Mouse (Mus musculus): ENCODE measurements around the gene Trim34a. TPM values are rescaled to one million over a fixed set of nuclear protein-coding genes. Genes with fewer than 3 reads are reported as not detected.
"Not testable (repeated sequence)": the region's sequence is repeated elsewhere in the genome, so short reads cannot be mapped to it uniquely, and the experiment has no call there.

Trim34a gene
- total RNA-seq (2021) = 1 to 10 TPM; 1.4 to 2.2 TPM

DNA sequence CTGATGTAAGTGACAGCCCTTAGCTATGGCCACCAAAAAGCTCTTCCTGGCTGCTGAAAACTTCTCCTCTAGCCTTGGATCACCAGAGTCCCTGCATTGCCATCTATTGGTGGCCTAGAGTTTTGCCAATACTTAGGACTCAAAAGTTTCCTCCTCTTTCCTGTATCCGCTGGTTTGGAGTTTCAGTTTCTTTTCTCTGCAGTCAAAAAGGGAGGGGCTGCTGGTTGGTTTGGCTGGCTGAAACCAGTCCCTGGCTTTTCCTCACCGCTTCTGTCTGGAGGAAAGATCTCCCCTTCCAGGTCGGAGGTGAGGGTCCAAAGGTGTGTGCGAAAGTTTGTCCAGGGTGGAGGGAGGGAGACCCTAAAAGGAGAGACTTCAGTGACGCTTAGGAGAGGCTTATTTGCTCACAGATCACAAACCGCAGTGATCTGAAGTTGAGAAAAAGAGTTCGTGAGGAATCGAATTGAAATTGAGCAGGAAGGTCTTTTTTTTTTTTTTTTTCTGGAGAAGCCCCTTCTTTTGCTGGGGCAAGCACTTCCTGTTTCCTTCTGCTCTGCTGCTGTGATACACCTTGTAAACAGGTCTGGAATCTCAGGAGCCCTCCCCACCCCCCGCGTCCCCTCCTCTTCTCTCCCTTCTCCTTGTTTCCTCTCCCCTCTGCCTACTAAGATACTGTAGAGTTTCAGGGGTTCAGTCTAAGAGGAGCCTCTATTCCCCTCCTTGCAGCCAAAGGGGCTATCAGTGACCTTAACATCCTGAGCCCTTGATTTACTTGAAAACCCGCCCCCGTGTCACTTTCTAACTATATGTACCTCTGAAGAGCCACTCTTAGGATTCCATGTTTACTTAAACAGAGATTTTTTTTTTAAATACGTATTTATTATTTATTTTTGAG lies at the start of gene Trim34a:
Gene Trim34a (plus strand): TSS at position 171 of the 895 bp plus-strand sequence.
- peak in 1 of 2 experiments; percentile 4 for DNase-seq

- DNase-seq = no peak
Measured at GRCm38 (mm10) chr7:104195885-104196284, 48.4 kb upstream of the Trim34a start, which contains the start of gene Olfr649. Gene Olfr649, minus strand, starts transcription at chr7:104195985.

DNA sequence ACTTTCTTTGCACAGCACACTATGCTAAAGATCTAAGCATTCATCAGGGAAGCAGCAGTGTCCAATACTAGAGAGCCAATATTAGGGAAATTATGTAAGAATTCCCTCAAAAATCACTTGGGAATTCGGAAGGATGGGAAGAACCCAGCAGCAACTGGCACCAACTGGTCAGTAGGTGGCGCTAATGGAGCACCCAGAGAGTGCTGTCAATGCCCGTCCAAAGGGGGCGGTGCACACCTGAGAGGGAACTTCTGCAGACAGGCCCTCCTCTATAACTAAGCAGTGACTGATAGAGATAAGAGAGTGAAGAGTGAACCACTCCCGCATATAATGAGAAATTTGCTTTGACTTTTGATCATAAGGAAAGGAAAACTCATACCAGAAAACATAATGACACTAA lies 44.4 kb upstream of the Trim34a start:
- peak in 1 of 2 experiments; percentile 33 for DNase-seq

- DNase-seq = no peak
Measured at GRCm38 (mm10) chr7:104206197-104206596, 38.1 kb upstream of the Trim34a start.

DNA sequence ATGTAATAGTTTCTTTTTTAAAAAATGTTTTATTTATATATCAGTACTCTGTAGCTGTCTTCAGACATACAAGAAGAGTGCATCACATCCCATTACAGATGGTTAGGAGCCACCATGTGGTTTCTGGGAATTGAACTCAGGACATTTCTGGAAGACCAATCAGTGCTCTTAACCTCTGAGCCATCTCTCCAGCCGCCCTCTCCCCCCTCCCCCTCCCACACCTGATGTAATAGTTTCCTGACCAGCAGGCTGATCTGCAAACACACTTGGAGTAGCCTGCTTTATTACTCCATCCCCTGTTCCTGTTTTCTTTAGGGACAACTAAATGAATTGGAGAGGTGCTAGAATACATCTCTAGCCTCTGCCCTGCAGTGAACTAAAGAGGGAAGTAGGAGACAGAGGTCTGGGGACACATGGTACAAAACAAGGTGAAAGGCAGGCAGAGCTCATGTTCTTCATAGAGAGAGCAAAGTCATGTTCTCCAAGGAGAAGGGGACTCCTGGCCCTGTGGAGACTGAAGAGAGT lies 28.2 kb upstream of the Trim34a start:
- no peak for DNase-seq

GRCm38 (mm10) chr7:104217881-104218280 lies 26.4 kb upstream of the Trim34a start:
- DNase-seq = no peak

GRCm38 (mm10) chr7:104218701-104219569 lies 25.3 kb upstream of the Trim34a start, which contains the start of gene Trim6:
Gene Trim6, plus strand, starts transcription at chr7:104218793.
- no peak for DNase-seq

GRCm38 (mm10) chr7:104231203-104231602 lies 13.1 kb upstream of the Trim34a start:
- no peak for DNase-seq

- no peak for DNase-seq
Measured at GRCm38 (mm10) chr7:104240857-104241256, 3.4 kb upstream of the Trim34a start.

GRCm38 (mm10) chr7:104243616-104244015 lies 641 bp upstream of the Trim34a start:
- no peak for DNase-seq

- not testable (repeated sequence) for DNase-seq
Measured at GRCm38 (mm10) chr7:104260380-104260779, 16.1 kb downstream of the Trim34a start.

- not testable (repeated sequence) for DNase-seq
Measured at GRCm38 (mm10) chr7:104265335-104265734, 21.1 kb downstream of the Trim34a start.

DNA sequence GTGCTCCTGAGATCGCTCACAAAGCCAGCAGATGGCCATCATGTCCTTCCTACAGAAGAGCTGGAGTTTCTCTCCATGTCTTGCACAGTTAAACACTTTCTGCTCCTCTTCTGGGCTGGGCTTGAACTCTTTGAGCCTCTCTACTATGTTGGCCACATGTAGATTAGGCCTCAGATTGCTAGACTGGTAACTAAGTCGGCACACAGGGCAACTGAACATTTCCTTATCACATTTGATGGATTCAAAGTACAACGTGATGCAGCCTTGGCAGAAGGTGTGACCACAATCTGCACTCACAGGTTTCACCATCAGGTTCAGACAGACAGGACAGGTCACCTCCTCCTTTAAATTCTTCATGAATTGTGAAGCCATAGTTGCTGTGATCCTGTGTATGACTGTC lies 35.1 kb downstream of the Trim34a start:
- DNase-seq = not testable (repeated sequence)

- DNase-seq = not testable (repeated sequence)
Measured at GRCm38 (mm10) chr7:104287576-104288443, 43.6 kb downstream of the Trim34a start, which contains the start of gene Trim5. Gene Trim5, minus strand, starts transcription at chr7:104288094.

GRCm38 (mm10) chr7:104290641-104291040 lies 46.4 kb downstream of the Trim34a start:
- DNase-seq = no peak

GRCm38 (mm10) chr7:104291638-104292400 lies 47.6 kb downstream of the Trim34a start:
- no peak for DNase-seq

Measured in layer of hippocampus, postnatal 36 days (tissue).